Mouse (Mus musculus) gastrocnemius, adult 2 months (tissue): Measurements from ENCODE around the gene Hdhd3. TPM values are rescaled to one million over a fixed set of nuclear protein-coding genes. Genes with fewer than 3 reads are reported as not detected.

Source experiments
- DNase-seq: peaks from one replicate; pipeline ENCODE4 v3.0.0; 2022
- H3K27ac ChIP-seq: fragments of 200-600 bp; 2 replicates; pipeline ENCODE4 v1.8.1; 2022; ENCODE audit warnings: mild to moderate bottlenecking
- H3K4me3 ChIP-seq: fragments of 200-600 bp; 2 replicates; pipeline ENCODE4 v1.8.1; 2022; ENCODE audit warnings: mild to moderate bottlenecking, moderate library complexity
- CTCF ChIP-seq: fragments of 200-600 bp; IDR thresholded peaks from 2 replicates; pipeline ENCODE4 v1.8.1; 2022; ENCODE audit warnings: antibody characterized with exemption, mild to moderate bottlenecking, moderate library complexity
- intact Hi-C: fragments of 180-260 bp; cut with DNase I; formaldehyde crosslinking; loops from one replicate; pipeline ENCODE4 v1.15.1; 2025
- total RNA-seq, 2 experiments: library from RNA; stranded (reverse); gene quantifications; 2 replicates each; pipeline ENCODE4 v1.2.3; 2021

Hdhd3 gene
- total RNA-seq, 2 experiments from 2014 or later: 1.3 to 1.6 TPM

- no peak for DNase-seq
- intact Hi-C loops: loop anchor here (10.0 kb wide), 1 partner anchor 306 kb away; no protein-coding TSS in a partner anchor
- H3K27ac ChIP-seq: no peak overlapping the region
- H3K4me3 ChIP-seq: no peak overlapping the region
- TF ChIP-seq CTCF: no peak
Observed at GRCm38 (mm10) chr4:62459081-62459480, 44.2 kb downstream of the Hdhd3 start.

DNA sequence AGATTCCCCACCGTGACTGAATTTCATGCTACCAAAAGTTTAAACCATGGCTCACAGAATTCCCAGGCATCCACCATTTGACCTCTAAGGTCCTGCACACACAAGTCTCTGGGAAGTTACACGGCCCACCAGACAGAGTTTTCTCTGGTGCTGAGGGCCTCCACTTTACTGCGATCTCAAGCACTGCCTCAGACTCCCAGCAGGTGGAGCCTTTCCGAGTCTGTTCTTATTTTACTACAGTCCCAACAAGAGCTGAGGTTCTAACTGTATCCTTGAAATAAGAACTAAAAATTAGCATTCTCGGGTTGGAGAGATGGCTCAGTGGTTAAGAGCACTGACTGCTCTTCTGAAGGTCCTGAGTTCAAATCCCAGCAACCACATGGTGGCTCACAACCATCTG is 48.3 kb downstream of the Hdhd3 start:
- TF ChIP-seq CTCF: peak; percentile 71
- intact Hi-C loops: loop anchor here (10.0 kb wide), 1 partner anchor 310 kb away; no protein-coding TSS in a partner anchor
- H3K27ac ChIP-seq: no peak overlapping the region
- peak; percentile 31 for DNase-seq
- no peak overlapping the region for H3K4me3 ChIP-seq

Other genes starting within 250 kb of the Hdhd3 start
- gene Slc31a2, start 240.9 kb downstream of the Hdhd3 start, total RNA-seq: 1 to 10 TPM; 5.8 to 8.9 TPM
- 10 to 100 TPM; 12.6 TPM for gene Fkbp15, start 142.9 kb downstream of the Hdhd3 start, total RNA-seq
- 10 to 100 TPM in 1 of 2 experiments, 1 to 10 TPM in 1; 9.7 to 12.0 TPM for gene Slc31a1, start 142.7 kb downstream of the Hdhd3 start, total RNA-seq
- 10 to 100 TPM; 46.8 to 50.0 TPM for gene Cdc26, start 94.8 kb downstream of the Hdhd3 start, total RNA-seq
- 10 to 100 TPM; 15.8 to 17.5 TPM for gene Prpf4, start 94.7 kb downstream of the Hdhd3 start, total RNA-seq
- gene Rnf183, start 68.2 kb downstream of the Hdhd3 start, total RNA-seq: not detected
- under 1 TPM; 0.26 to 0.28 TPM for gene Wdr31, start 32.6 kb downstream of the Hdhd3 start, total RNA-seq
- gene Bspry, start 23.4 kb downstream of the Hdhd3 start, total RNA-seq: not detected
- gene Alad, start 16.5 kb upstream of the Hdhd3 start, total RNA-seq: 10 to 100 TPM; 21.7 to 32.8 TPM
- gene Pole3, start 21.6 kb upstream of the Hdhd3 start, total RNA-seq: 10 to 100 TPM; 15.5 to 18.5 TPM
- under 1 TPM in 1 of 2 experiments, not detected in 1; 0.17 TPM for gene 4933430I17Rik, start 21.9 kb upstream of the Hdhd3 start, total RNA-seq
- gene Rgs3, start 56.4 kb upstream of the Hdhd3 start, total RNA-seq: 10 to 100 TPM in 1 of 2 experiments, 1 to 10 TPM in 1; 8.6 to 10.3 TPM